Mouse (Mus musculus) embryonic facial prominence, embryonic 13.5 days (tissue): ENCODE results near the gene Irf3. TPM values are rescaled to one million over a fixed set of nuclear protein-coding genes. Genes with fewer than 3 reads are reported as not detected.

Experiments used
- ATAC-seq: fragments of 200-750 bp; cut with Nextera tagmentation; 2 replicates; pipeline ENCODE4 v1.8.0; 2017; ENCODE audit warnings: low read depth; ENCODE audit not compliant: insufficient number of reproducible peaks, insufficient read depth, low FRiP score, low TSS enrichment
- H3K27ac ChIP-seq: fragments of 300-500 bp; sonication (generic); 2 replicates; pipeline ENCODE4 v1.5.1; 2015; ENCODE audit warnings: moderate library complexity, mild to moderate bottlenecking, inconsistent platforms
- H3K27me3 ChIP-seq: fragments of 300-500 bp; sonication (generic); 2 replicates; pipeline ENCODE4 v1.6.1; 2015; ENCODE audit warnings: mild to moderate bottlenecking, inconsistent platforms
- H3K36me3 ChIP-seq: fragments of 300-500 bp; sonication (generic); 2 replicates; pipeline ENCODE4 v1.6.1; 2015; ENCODE audit warnings: mild to moderate bottlenecking, inconsistent platforms
- H3K4me1 ChIP-seq: fragments of 300-500 bp; sonication (generic); 2 replicates; pipeline ENCODE4 v1.6.1; 2015; ENCODE audit warnings: inconsistent platforms
- H3K4me2 ChIP-seq: fragments of 300-500 bp; sonication (generic); 2 replicates; pipeline ENCODE4 v1.6.1; 2015; ENCODE audit warnings: moderate library complexity, mild to moderate bottlenecking, inconsistent platforms
- H3K4me3 ChIP-seq: fragments of 300-500 bp; sonication (generic); 2 replicates; pipeline ENCODE4 v1.5.1; 2015; ENCODE audit warnings: mild to moderate bottlenecking, inconsistent platforms
- H3K9ac ChIP-seq: fragments of 300-500 bp; sonication (generic); 2 replicates; pipeline ENCODE4 v1.6.1; 2015; ENCODE audit warnings: mild to moderate bottlenecking, inconsistent platforms
- H3K9me3 ChIP-seq: fragments of 300-500 bp; sonication (generic); 2 replicates; pipeline ENCODE4 v1.6.1; 2016; ENCODE audit warnings: inconsistent platforms
- WGBS: fragments of 180-500 bp; shearing (Covaris S2); methylation state at CpG from one replicate; pipeline ENCODE4 v1.1.7; 2015; ENCODE audit warnings: mixed read lengths; 5-methylcytosine and 5-hydroxymethylcytosine counted together
- polyA plus RNA-seq: library from polyadenylated mRNA; unstranded; fragments of >200 nt; fragmentation: Nextera tagmentation; extraction: Ambion mirVana; gene quantifications from 2 replicates; pipeline ENCODE4 v1.2.1, GENCODE M21; 2015

Gene Irf3
- polyA plus RNA-seq, 1 experiment from 2014 or later, result 99.7 TPM

DNA sequence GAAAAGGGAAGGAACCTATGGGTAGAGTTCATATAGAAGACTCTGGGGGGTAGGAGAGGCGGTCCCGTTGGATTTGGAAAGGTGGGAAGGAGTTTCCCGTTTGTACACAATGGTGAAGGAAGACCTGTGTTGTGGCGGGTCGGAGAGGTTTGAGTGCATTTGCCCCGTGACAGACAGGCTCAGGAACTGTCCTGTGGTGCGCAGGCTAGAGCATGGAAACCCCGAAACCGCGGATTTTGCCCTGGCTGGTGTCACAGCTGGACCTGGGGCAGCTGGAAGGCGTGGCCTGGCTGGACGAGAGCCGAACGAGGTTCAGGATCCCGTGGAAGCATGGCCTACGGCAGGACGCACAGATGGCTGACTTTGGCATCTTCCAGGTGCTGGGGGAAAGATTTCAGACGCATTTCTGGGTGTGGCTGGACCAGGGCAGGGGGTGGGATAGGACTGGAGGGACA, 1.1 kb downstream of the Irf3 start, which contains the start of gene Bcl2l12:
Bcl2l12 (minus strand) TSS at position 212 of the 455 bp plus-strand sequence.
- Histone ChIP-seq H3K36me3 (peaks cover 66% of the 10 kb centered on the region), H3K27ac (peak within 1 kb of the TSS; percentile 89), H3K9ac (peak within 1 kb of the TSS; percentile 92), H3K4me3 (peak within 1 kb of the TSS; percentile 73), H3K9me3 (no peaks in the 10 kb centered on the region), H3K4me2 (peak within 1 kb of the TSS; percentile 95), H3K27me3 (no peaks in the 10 kb centered on the region), H3K4me1 (peaks cover 27% of the 10 kb centered on the region)
- no peak for ATAC-seq
- 1% methylated on average over 18 of the region's 18 CpGs for WGBS

DNA sequence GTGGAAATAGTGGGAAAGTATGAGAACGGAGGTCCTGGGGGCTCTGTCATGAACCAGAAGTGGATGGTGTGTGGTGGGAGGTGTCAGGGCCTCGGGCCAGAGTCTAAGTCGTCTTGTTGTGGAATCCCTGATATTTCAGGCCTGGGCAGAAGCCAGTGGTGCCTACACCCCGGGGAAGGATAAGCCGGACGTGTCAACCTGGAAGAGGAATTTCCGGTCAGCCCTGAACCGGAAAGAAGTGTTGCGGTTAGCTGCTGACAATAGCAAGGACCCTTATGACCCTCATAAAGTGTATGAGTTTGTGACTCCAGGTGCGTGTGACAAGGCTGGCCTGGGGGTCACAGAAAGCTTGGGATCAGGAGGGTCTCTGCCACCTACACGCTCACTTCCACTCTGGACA, 2.3 kb downstream of the Irf3 start:
- H3K4me3 ChIP-seq, result peak overlapping the region; percentile 73; the same call in 1 of the 2 replicates
- 73% methylated on average over 11 of the region's 11 CpGs for WGBS
- 0 out of 2 replicates have a peak overlapping the region, but pooled peaks have one; percentile 40 for H3K9ac ChIP-seq
- H3K9me3 ChIP-seq, result no peaks in the 10 kb centered on the region
- H3K27me3 ChIP-seq, result no peaks in the 10 kb centered on the region
- ATAC-seq, result no peak
- peaks cover 66% of the 10 kb centered on the region for H3K36me3 ChIP-seq
- peaks cover 27% of the 10 kb centered on the region for H3K4me1 ChIP-seq
- no peak overlapping the region for H3K27ac ChIP-seq
- H3K4me2 ChIP-seq, result peak overlapping the region; percentile 95; the same call in 1 of the 2 replicates

DNA sequence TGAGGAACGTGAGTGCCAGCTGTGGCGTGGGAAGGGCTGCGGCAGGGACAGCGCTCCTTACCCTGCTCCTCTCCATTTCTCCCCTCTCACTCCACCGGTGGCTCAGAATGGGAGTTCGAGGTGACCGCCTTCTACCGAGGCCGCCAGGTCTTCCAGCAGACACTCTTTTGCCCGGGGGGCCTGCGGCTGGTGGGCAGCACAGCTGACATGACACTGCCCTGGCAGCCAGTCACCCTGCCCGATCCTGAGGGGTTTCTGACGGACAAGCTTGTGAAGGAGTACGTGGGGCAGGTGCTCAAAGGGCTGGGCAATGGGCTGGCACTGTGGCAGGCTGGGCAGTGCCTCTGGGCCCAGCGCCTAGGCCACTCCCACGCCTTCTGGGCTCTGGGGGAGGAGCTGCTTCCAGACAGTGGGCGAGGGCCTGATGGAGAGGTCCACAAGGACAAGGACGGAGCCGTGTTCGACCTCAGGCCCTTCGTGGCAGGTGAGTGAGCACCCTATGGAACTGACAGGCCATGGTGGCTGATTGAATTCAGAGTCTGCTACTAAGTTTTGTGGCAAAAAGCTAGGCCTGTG, 3.2 kb downstream of the Irf3 start:
- Histone ChIP-seq H3K4me2 (no peak overlapping the region), H3K4me1 (peaks cover 25% of the 10 kb centered on the region), H3K27ac (no peak overlapping the region), H3K36me3 (peaks cover 64% of the 10 kb centered on the region), H3K9me3 (no peaks in the 10 kb centered on the region), H3K27me3 (no peaks in the 10 kb centered on the region), H3K4me3 (peak overlapping the region; percentile 7; the same call in 1 of the 2 replicates), H3K9ac (0 out of 2 replicates have a peak overlapping the region, but pooled peaks have one; percentile 40)
- ATAC-seq, result no peak
- WGBS, result 87% methylated on average over 21 of the region's 21 CpGs

DNA sequence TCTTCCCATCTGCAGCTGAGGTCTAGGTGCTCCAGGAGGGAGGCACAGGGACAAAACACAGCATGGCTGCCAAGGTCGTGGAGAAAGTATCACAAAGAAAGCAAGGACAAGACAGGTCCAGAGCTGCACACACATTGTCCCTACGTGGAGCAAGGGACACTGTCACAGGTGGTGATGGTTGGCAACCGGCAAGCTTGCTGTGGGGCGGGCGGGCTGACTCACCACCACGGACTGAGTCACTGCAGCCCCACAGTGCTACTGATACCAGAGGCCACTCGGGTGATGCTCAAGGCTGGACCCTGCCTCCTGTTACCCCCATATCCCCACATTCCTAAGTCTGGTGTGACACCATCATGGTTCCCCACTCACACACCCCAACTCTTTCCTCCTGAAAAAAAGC, 5.0 kb downstream of the Irf3 start:
- no peak overlapping the region for H3K27ac ChIP-seq
- H3K36me3 ChIP-seq, result peaks cover 79% of the 10 kb centered on the region
- no peak overlapping the region for H3K4me2 ChIP-seq
- no peak overlapping the region for H3K4me3 ChIP-seq
- WGBS, result 91% methylated on average over 7 of the region's 7 CpGs
- no peaks in the 10 kb centered on the region for H3K9me3 ChIP-seq
- ATAC-seq, result no peak
- no peaks in the 10 kb centered on the region for H3K27me3 ChIP-seq
- no peak overlapping the region for H3K9ac ChIP-seq
- peaks cover 14% of the 10 kb centered on the region for H3K4me1 ChIP-seq

DNA sequence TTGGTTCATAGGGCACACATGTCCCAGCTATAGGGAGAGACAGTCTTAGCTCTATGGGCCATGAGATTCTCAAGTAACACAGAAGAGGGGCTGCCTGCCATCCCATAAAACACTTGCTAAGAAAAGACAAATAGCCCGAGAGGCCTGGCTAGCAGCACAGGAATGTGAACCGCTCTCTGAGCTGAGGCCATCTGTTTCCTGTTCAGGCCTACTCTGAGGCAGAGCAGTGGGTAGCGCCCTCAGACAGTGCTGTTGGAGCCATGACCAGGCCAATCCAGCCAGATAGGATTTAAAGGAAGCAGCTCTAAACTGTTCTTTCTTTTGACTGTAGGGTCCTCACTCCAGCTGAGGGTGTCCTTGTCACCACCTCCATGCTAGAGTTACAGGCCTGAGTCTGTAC, 7.1 kb downstream of the Irf3 start:
- Histone ChIP-seq H3K4me2 (no peak overlapping the region), H3K4me1 (peaks cover 2% of the 10 kb centered on the region), H3K36me3 (peaks cover 98% of the 10 kb centered on the region), H3K9ac (no peak overlapping the region), H3K4me3 (no peak overlapping the region), H3K27ac (no peak overlapping the region), H3K9me3 (no peaks in the 10 kb centered on the region), H3K27me3 (no peaks in the 10 kb centered on the region)
- ATAC-seq, result no peak
- WGBS, result 62% methylated on average over 3 of the region's 3 CpGs

DNA sequence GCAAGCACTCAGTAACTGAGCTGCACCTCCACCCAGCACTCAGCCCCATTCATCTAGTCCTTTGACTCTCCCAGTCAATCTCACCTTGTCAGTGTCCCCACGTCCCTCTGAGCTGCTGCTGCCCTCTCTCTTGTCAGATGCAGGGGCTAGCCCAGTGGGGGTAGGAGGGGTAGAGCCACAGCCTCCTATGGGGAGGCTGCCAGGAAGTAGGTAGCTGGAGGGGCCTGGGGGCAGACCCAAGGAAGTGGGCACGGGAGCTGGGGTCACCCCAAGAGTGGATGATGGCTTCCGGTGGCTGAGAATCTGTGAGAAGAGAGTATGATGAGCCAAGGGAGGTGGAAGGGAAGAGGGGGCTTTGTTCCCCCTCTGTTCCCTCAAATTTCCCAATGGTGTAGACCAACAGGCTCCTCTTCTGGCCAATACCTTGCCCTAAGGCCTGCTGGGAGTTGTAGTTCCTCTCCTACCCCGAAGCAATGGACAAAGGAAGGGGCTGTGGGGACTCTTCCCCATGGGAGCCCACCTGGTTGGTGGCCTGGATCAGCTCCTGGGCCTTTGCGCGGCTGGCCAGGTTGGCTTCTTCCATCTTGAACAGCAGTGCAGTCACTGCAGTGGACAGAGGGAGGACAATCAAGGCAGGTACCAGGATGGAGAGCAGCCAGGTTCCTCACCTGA, 8.0 kb downstream of the Irf3 start:
- H3K27me3 ChIP-seq, result no peaks in the 10 kb centered on the region
- 90% methylated on average over 6 of the region's 6 CpGs for WGBS
- H3K9me3 ChIP-seq, result no peaks in the 10 kb centered on the region
- ATAC-seq, result no peak
- peak overlapping the region; percentile 47; the same call in 1 of the 2 replicates for H3K9ac ChIP-seq
- no peak overlapping the region for H3K4me3 ChIP-seq
- H3K4me1 ChIP-seq, result no peaks in the 10 kb centered on the region
- 0 out of 2 replicates have a peak overlapping the region, but pooled peaks have one; percentile 16 for H3K27ac ChIP-seq
- H3K4me2 ChIP-seq, result no peak overlapping the region
- H3K36me3 ChIP-seq, result peaks cover 98% of the 10 kb centered on the region

DNA sequence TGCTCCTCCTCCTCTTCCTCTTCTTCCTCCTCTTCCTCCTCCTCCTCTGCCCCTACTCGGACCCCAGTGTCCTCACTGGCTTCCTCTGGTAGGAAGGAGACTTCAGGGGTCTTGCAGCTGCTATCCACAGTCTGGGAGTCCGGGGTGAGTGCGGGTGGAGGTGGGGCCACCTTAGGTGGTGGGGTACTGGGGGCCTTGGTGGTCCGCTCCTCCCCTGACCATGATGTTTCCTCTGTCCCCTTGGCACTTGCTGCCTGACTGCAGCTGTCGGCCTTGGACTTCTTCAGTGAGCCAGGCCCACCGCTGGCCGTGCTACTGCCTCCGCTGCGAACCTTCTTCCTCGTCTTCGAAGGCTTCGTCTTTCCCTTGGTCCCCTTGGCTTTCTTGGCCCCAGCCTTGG, 9.1 kb downstream of the Irf3 start:
- H3K4me2 ChIP-seq, result no peak overlapping the region
- WGBS, result 91% methylated on average over 12 of the region's 12 CpGs
- no peak overlapping the region for H3K9ac ChIP-seq
- no peaks in the 10 kb centered on the region for H3K4me1 ChIP-seq
- H3K9me3 ChIP-seq, result no peaks in the 10 kb centered on the region
- H3K27me3 ChIP-seq, result no peaks in the 10 kb centered on the region
- no peak overlapping the region for H3K27ac ChIP-seq
- no peak overlapping the region for H3K4me3 ChIP-seq
- ATAC-seq, result no peak
- H3K36me3 ChIP-seq, result peaks cover 96% of the 10 kb centered on the region

DNA sequence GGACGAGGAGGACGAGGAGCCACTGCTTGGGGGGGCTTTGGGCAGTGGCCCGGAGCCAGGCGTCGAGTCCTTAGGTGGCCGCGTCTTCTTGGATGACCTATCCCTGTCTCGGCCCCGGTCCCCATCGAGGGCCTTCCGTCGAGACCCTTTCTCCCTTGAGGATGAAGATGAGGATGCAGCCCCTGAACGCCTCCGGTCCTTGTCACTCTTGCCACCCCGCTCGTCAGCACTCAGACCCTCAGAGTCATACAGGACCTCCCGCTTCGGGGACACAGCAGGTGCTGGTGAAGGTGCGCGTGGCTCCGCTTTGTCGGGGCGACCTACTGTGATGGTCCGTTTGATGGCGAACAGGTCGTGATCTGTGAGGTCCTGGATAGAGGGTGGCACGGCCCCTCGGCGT, 9.7 kb downstream of the Irf3 start:
- Histone ChIP-seq H3K36me3 (peaks cover 96% of the 10 kb centered on the region), H3K4me1 (no peaks in the 10 kb centered on the region), H3K27me3 (no peaks in the 10 kb centered on the region), H3K9ac (no peak overlapping the region), H3K27ac (no peak overlapping the region), H3K4me3 (no peak overlapping the region), H3K9me3 (no peaks in the 10 kb centered on the region), H3K4me2 (no peak overlapping the region)
- ATAC-seq, result no peak
- 96% methylated on average over 29 of the region's 29 CpGs for WGBS

DNA sequence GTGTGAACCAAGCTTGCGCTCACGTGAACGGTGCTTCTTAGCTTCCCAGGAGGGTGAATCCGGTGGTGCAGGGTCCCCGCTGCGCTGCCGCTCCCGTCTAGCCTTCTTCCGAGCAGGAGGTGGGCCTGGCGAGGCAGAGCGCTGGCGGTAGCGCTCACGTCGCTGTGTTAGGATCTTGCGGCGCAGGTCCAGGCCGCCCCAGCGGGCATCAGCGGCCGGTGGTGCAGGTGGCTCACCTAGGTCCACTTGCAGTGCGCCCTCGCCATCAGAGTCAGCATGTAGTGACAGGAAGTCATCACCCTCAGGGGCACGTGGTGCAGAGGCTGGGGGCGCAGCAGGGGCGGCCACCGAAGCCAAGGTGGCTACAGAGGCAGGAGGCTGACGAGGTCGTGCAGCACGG, 10.4 kb downstream of the Irf3 start:
- WGBS, result 94% methylated on average over 30 of the region's 30 CpGs
- no peak for ATAC-seq
- H3K36me3 ChIP-seq, result peaks cover 96% of the 10 kb centered on the region
- no peaks in the 10 kb centered on the region for H3K27me3 ChIP-seq
- no peaks in the 10 kb centered on the region for H3K4me1 ChIP-seq
- H3K27ac ChIP-seq, result no peak overlapping the region
- H3K4me2 ChIP-seq, result no peak overlapping the region
- no peaks in the 10 kb centered on the region for H3K9me3 ChIP-seq
- no peak overlapping the region for H3K9ac ChIP-seq
- no peak overlapping the region for H3K4me3 ChIP-seq

DNA sequence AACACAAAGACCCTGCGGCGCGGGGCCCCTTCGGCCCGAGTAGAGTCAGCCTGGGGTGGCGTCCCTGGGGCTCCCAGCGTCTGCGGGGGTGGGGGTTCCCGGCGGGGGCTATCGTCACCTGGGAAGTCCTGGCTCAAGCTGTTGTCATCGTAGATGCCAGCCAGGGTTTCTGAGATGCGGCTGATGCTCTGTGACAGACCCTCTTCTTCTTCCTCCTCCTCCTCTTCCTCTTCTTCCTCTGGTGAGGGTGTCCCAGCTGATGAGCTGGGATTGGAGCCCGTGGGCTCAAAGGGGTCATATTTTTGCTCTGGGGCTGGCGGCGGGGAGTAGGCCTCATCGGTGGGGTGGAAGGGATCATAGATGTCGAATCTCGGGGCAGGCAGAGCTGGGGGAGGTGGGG, 11.0 kb downstream of the Irf3 start:
- whole genome bisulfite sequencing, result 94% methylated on average over 19 of the region's 19 CpGs
- H3K9me3 ChIP-seq, result no peaks in the 10 kb centered on the region
- no peaks in the 10 kb centered on the region for H3K27me3 ChIP-seq
- no peak for ATAC-seq
- H3K4me3 ChIP-seq, result no peak overlapping the region
- H3K4me1 ChIP-seq, result no peaks in the 10 kb centered on the region
- H3K9ac ChIP-seq, result no peak overlapping the region
- H3K27ac ChIP-seq, result no peak overlapping the region
- no peak overlapping the region for H3K4me2 ChIP-seq
- peaks cover 96% of the 10 kb centered on the region for H3K36me3 ChIP-seq

DNA sequence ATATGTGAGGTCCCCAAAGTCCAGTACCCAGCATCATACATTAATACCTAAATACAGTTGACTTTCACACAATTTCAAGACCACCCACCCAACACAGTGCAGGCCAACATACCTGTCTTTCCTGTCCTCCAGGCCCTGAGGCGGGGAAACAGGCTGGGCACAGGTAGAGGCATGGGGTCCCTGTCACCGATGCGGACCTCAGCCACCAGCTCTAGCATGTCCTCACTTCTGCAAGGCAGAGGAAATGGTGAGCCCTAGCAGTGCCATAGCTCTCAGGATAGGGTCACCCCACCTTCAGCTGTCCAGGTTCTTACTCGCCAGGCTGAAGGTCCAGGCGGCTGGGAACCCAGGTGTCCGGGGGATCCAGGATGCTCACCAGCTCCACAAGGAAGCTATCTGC, 14.6 kb downstream of the Irf3 start:
- ATAC-seq, result no peak
- peaks cover 15% of the 10 kb centered on the region for H3K4me1 ChIP-seq
- H3K36me3 ChIP-seq, result peaks cover 68% of the 10 kb centered on the region
- no peak overlapping the region for H3K4me2 ChIP-seq
- 96% methylated on average over 6 of the region's 6 CpGs for WGBS
- H3K27ac ChIP-seq, result no peak overlapping the region
- H3K9ac ChIP-seq, result no peak overlapping the region
- no peaks in the 10 kb centered on the region for H3K9me3 ChIP-seq
- no peaks in the 10 kb centered on the region for H3K27me3 ChIP-seq
- H3K4me3 ChIP-seq, result no peak overlapping the region

DNA sequence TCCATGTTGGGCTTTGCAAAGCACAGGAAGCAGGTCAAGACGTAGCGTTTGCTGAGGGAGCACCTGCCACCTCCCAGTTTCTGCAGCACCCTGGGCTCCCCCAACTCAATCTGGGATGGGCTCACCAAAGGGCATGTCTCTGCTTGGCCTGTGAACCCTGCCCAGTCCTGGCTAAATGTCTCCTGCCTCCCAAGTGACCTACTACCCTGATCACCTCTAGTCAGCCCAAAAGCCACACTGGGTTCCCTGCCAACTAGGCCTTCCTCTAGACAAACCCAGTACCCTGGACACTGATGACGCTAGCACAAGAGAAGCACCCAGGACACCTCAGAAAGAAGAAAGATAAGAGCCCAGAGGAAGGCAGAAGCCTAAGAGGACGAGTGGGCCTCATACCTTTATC, 15.4 kb downstream of the Irf3 start:
- no peak overlapping the region for H3K27ac ChIP-seq
- peaks cover 60% of the 10 kb centered on the region for H3K36me3 ChIP-seq
- no peaks in the 10 kb centered on the region for H3K9me3 ChIP-seq
- H3K27me3 ChIP-seq, result no peaks in the 10 kb centered on the region
- 86% methylated on average over 4 of the region's 4 CpGs for WGBS
- peaks cover 15% of the 10 kb centered on the region for H3K4me1 ChIP-seq
- H3K9ac ChIP-seq, result no peak overlapping the region
- H3K4me2 ChIP-seq, result no peak overlapping the region
- no peak overlapping the region for H3K4me3 ChIP-seq
- no peak for ATAC-seq
